In genomic region chr16:24204064-24204730, GRCm38 (mm10) we compare ENCODE assay signal across 21 mouse cellular contexts.
"Had no signal": no experiment of that assay in that cellular context is flagged by ENCODE, and none has a peak within 500 bp of the region (broad histone marks: within the 10 kb centered on the region; RNA-seq: fewer than 3 reads in every experiment).

No protein-coding gene starts in this region.

- H3K27me3 ChIP-seq: intestine, embryonic 15.5 days; limb, embryonic 12.5 days; limb, embryonic 15.5 days; midbrain, embryonic 12.5 days; neural tube, embryonic 13.5 days; stomach, embryonic 15.5 days had no signal

- H3K4me1 ChIP-seq: intestine, embryonic 15.5 days; midbrain, embryonic 12.5 days; stomach, embryonic 15.5 days had no signal

- H3K36me3 ChIP-seq: intestine, embryonic 15.5 days; limb, embryonic 12.5 days; limb, embryonic 15.5 days; midbrain, embryonic 12.5 days; neural tube, embryonic 13.5 days; stomach, embryonic 15.5 days had no signal

- H3K27ac ChIP-seq: intestine, embryonic 15.5 days; limb, embryonic 12.5 days; limb, embryonic 15.5 days; liver, embryonic 14.5 days; midbrain, embryonic 12.5 days; neural tube, embryonic 13.5 days; stomach, embryonic 15.5 days had no signal

- DNase-seq: kidney, adult 11 months; kidney, adult 9 months; kidney, postnatal 14 days; kidney, postnatal 4 days; left cerebral cortex, postnatal 4 days; liver, postnatal 0 days; lung, embryonic 14.5 days; retina, postnatal 1 day; right cerebral cortex, postnatal 25 days; spleen, adult 18-20 months had no signal

- ATAC-seq: intestine, embryonic 15.5 days; liver, postnatal 0 days; lung, postnatal 0 days; midbrain, embryonic 16.5 days had no signal

- H3K4me2 ChIP-seq: intestine, embryonic 15.5 days; limb, embryonic 12.5 days; limb, embryonic 15.5 days; liver, embryonic 11.5 days; lung, embryonic 14.5 days; midbrain, embryonic 12.5 days; neural tube, embryonic 13.5 days; stomach, embryonic 15.5 days had no signal

- H3K9ac ChIP-seq: intestine, embryonic 15.5 days; limb, embryonic 12.5 days; limb, embryonic 15.5 days; liver, embryonic 14.5 days; liver, postnatal 0 days; lung, embryonic 14.5 days; midbrain, embryonic 12.5 days; neural tube, embryonic 13.5 days; stomach, embryonic 15.5 days had no signal

- H3K9me3 ChIP-seq: intestine, embryonic 15.5 days; limb, embryonic 12.5 days; limb, embryonic 15.5 days; midbrain, embryonic 12.5 days; neural tube, embryonic 13.5 days; stomach, embryonic 15.5 days had no signal

- H3K4me3 ChIP-seq: intestine, embryonic 15.5 days; limb, embryonic 12.5 days; limb, embryonic 15.5 days; midbrain, embryonic 12.5 days; myocyte; neural tube, embryonic 13.5 days; stomach, embryonic 15.5 days had no signal
